Mouse (Mus musculus) right cerebral cortex, postnatal 25 days (tissue): Measurements from ENCODE around the gene Nr3c2.
A peak's percentile ranks its signal among the peaks of the same experiment; 100 is the strongest.

Experiments
- DNase-seq: peaks from one replicate; pipeline ENCODE4 v3.0.0; 2022

Gene Nr3c2

DNA sequence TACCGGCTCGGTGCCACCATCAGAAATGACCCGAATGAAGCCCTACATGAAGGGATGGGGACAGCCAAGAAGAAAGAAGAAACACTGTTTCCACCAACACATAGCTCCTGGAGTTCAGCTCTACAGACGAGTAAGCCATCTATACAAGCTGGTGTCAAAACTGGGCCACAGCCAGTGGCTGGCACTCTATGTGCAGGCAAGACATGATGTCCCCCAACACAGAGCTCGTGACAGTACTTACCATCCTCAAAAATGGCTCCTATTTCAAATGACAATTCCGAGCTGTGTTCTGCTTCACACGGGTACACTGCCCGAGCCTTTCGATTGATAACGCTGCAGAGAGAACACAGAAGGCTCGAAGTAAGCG, 357.8 kb downstream of the Nr3c2 start:
- DNase-seq = no peak

DNA sequence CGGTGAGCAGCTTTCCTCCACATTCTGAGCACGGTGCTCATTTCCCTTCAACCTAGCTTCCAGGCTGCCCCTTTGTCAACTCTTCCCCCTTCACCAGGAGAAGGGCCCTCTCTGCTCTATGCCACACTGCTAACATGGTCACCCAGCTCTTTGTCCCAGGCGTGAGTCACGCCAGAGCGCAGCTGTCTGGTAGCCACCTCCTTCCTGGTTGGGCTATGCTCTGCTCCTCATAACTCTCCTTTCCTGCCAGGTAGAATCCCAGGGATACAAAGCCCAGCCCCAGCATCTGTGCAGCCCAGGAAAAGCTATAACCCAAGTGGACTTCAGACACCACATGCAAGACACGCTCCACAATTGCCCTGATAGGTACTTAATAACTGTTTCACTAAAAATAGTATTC, 362.0 kb downstream of the Nr3c2 start:
- no peak for DNase-seq

DNA sequence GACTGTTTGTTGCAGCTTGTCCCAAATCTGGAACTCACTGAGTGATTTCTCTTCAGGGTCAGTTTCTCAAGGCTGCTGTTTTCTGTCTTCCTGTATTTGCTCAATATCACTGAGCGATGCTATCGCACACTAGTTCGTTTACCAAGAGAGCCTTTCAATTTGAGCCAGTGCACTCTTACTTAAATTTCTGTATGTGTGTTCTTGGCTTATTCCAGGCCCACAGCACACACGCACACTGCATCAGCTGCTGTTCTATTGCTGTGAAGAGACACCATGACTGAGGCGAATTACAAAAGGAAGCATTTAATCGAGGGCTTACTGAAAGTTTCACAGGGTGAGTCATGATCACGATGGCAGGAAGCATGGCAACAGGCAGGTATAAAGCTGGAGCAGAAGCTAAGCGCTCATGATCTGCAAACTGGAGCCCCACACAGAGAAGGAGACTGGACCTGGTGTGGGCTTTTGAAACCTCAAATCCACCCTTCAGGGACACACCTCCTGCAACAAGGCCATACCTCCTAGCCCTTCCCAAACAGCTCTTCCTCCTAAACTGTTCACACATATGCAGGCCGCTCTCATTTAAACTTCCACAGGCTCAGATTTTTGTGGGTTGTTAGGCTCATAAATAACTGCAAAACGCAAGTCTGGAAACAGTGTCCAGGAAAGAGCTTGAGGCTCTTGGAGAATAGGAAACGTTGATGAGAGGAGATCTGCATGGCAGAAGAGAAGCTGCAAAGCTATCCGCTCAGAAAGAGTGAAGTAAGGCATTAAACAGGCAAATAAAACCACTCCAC, 363.2 kb downstream of the Nr3c2 start:
- no peak for DNase-seq

DNA sequence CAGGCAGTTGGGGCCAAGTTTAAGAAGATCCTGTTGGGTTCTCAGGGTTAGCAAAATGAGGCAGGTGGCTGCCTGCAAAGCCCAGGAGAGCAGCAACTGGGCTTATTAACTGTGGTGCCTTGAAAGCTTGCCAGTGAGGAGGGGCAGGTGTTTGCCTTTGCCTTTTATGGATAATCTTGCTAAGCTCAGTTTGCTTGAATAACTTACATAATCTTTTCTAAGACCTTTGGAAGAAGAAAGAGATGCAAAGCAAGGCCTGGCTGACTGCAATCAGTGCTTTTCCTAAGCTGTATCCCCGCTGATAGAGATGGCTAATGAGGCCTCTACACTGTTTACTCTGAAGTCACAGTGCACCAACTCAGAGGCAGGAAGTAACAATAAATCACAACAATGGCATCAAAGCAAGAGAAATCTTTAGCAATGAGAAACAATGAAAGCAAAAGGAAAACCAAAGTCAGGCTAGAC, 368.7 kb downstream of the Nr3c2 start:
- DNase-seq = no peak

DNA sequence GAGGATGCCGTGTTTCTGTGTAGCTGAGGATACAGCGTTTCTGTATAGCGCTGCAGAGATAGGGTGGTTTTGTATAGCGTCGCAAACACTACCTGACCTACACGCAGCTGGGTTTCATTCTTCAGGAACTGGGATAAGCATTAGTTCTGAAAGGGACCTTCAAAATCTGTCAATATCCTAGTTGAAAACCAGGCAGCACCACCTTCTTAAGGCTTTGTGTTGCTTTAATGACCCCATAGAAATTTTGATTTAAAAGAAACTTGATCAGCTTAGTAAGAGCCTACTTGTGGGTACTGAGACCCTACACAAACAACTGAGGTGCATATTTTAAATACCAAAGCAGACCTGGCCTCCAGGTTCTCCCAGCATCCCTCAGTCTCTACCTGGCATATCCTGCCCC, 372.9 kb downstream of the Nr3c2 start:
- DNase-seq = no peak

DNA sequence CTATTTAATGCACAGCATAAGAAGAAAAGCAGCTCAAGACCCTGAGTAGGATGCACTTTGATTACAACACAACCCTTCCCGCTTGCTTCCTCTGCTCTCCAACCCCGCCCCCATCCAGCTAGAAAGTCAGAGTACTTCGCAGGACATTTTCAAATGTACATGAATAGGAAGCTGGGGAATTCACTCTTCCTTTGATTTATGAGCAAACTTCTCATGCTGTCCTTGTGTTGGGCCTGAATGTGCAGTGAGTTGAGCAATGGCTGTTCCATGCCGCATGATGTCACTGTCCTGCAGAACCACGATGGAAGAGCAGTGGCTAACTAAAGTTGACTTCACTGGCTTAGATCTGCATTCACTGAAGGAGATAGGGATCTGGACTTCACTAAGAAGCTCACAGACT, 376.3 kb downstream of the Nr3c2 start:
- no peak for DNase-seq

DNA sequence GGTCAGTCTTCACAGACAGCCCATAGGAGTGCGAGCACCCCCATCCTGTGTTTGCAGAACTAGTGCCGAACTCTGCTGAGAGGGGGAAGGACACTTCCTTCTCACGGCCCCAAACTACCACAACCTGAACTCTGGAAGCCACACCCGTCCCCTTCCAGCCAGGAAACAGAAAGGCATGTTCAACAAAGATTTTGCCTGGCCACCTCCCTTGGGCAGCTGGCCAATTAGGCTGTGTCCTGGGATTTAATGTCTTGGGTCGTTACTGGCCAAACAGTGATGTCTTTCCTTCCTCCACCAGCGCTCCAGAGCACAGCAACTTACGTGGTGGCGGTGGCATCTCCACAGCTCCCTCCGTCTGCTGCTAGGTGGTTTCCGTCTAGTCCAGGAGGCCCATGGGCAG, 377.6 kb downstream of the Nr3c2 start:
- no peak for DNase-seq

DNA sequence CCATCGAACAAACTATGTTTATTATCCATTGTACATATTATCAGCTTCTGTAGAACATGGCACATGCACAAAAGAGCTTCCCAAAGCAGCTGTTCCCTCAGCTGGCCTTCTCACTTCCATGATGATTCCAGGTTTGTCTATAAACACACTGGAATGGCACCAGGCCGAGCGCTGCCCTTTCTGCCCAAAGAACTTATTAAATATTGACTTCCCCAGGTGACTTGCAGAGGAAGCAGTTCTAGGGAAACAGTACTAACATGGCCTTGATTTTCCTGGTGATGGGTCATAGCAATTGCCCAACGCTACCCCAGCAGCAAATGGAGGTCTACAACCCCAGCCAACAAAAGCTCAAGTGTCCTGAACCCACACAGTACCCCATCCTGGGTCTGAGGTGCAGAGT, 379.0 kb downstream of the Nr3c2 start:
- DNase-seq = no peak

DNA sequence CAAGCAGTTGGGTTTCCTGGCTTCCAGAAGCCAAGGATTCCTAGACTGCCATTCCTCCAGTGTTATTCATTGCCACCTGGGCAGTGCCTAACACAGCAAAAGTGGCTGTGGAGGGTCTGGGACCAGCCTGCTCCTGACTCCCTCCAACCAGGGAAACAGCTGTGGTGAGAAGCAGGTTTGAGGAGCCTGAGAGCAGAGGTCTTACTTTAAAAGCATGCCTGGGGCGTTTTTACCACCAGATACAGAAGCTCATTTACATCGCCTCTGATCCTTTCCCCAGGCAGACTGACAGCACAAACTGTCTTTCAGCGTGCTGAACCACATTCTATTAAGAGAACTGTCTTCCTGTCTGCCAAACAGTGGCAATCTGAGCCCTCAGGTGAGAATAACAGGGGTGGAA, 380.7 kb downstream of the Nr3c2 start:
- no peak for DNase-seq

DNA sequence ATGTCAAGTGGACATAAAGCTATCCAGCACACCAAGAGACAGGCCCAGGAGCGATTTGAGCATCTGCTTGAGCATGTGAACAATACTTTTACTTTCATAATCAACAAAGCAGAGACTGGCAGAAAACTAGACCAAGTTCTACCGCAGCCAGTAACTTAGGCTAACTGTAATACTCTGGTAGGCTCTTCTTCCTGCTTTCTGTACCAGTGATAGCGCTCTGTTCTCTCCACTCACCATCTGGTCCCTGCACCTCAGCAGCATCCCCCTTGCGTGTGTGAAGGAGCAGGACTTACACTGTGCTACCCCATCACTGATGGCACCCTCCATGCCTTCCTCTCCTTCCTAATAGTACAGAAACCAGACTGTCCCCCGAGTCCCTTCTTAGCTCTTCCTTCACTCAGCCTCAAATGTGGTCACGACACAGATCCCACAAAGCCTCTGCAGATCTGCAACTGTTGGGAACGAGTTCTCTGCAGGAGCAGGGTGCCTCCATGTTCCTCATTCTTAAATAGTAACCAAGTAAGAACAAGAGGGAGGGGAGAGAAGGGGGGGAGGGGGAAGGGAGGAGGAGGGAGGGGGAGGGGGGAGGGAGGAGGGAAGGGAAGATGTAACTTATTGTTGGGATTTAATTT, 383.5 kb downstream of the Nr3c2 start:
- DNase-seq = no peak

DNA sequence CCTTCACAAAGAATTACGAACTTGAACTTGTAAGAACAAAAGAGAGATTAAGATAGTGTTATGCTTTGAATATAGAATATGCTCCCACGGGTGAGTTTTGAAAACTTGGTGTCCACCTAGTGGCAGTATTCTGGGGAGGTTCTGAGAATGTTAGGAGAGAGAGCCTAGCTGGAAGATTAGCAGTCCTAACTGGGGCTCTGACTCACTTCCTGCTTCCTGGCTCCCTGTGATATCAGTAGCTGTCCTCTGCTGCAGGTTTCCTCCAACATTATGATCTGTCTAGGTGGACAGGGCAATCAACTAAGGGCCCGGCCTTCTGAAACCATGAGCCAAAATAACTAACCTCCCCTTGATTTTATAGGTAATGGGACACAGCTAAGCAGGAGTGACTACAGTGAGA, 385.2 kb downstream of the Nr3c2 start:
- no peak for DNase-seq

DNA sequence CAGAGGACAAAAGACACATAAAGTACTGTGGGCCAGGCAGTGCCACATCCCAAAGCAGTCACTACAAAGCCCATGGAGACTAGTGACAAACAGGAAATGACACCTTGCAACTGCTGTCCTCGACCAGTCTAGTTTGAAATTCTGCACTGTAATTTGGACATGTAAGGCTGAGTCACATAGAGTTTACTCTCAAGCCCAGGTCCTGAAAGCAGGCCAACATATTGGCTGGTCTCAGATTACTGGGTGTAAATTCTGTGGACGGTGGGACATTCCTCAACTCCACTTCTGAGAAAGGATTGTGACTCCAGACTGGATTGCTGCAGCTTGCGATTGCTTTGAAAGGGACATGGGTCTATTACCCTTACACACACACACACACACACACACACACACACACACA, 388.8 kb downstream of the Nr3c2 start:
- DNase-seq = no peak

DNA sequence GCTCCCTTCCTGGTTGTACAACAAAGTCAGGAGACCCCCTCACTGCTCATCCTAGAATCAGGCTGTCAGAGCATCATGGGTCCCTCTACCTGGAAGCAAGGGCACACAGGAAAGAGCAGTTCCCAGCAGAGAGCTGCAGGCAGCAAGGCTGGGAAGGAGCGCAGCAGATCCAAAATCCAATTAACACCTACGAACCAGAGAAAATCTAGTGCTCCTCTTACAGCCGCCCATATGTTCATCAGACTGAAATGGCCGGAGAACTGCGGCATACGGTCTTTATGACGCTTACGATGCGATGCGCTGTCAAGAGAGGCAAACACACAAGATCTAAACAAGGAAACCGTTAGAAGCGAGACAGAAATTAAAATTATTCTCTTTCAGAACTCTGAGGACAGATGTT, 389.2 kb downstream of the Nr3c2 start:
- DNase-seq = no peak

DNA sequence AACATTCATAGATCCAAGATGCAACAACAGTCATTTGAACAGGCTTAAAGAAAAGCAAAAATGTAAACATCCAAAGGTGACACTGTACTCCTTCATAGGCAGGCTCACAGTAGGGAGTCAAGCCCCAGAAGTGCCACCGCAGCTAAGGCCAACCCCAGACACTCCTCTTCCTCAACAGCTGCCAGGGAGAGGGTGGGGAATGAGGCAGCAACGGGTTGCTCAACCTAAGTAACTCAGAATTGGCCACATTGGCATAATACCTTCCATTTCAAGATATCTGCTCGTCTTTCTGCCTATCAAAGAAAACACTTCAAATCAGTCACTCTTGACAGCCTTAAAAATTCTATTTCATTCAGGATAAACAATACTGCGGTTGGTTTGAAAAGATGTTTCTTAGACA, 392.9 kb downstream of the Nr3c2 start:
- no peak for DNase-seq

DNA sequence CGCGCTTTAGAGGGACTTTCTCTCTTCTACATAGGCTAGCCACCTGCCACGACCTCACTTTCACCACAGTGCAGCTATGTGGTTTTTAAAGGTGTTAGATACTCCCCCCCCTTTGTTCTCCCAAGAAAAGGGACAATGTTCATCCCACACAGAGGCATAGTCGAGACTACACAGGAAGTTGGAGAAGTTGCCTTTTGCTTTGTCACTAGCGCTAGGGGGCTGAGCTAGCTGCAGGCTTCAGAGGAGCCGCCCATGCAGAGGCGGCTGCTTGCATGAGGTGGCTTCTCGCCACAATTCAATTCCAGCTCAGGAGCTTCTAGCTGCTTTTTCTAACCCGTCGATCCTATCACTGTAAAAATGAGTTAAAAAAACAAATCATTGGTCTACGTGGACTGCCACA, 393.4 kb downstream of the Nr3c2 start:
- DNase-seq = no peak

DNA sequence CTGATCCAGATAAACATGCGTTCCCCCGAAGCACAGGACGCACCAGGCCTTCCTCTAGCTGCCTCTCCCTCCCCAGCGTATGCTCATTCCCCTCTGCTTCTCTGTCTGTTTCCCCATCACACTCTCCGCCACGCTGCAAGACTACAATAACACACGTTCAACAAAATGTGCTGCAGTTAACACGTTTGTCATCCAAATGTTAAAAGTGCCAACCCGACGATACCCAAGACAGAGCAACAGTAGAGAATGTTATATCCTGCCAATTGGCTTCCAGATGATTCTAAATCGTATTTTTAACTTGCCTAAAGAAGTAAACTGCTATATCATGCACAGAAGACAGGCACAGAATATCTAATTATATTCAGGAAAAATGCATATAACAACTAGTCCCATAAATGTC, 395.4 kb downstream of the Nr3c2 start:
- DNase-seq = peak; percentile 29
